In the genomic region with DNA sequence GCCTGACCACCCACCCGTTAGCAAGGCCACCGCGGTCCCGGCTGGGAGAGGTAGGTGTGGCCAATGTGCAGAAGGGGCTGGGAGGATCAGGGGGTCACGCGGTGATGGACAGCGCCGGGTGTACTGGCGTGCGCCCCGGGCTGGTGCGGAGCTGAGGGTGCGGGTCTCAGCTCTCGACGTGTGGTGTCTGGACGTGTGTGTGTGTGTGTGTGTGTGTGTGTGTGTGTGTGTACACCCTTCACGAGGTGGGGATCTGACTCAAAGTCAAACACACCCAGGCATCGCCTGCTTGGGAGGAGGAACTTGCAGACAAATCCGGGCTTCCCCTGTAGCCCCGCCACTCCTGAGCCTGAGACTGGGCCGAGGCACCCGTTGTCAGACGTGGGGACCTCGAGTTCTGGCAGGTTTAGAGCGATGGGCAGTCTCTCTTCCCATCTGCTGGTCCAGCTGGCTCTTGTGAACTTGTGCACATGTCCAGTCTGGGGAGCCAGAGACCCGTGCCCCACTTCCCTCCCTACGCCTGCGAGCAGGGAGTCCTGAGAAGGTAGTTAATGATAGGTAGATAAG, we compare ENCODE assay signal across 8 mouse cellular contexts. TPM values are rescaled to one million over a fixed set of nuclear protein-coding genes. Genes with fewer than 3 reads are reported as not detected.
DNase-seq lines count a peak whose midpoint lies in the region; ATAC-seq lines count a peak whose summit lies in the region.

A gene (minus strand): TSS at position 59 of the 567 bp plus-strand sequence.

- DNase-seq in urinary bladder, adult 2 months (ENCODE audit: low spot score), result no peak
- no peak for DNase-seq in urinary bladder, adult 18-20 months (ENCODE audit: low spot score in 2 of 2)
- peak; percentile 87 to 89 for DNase-seq in cerebellum, postnatal 14 days
- no peak for DNase-seq in heart, adult 8-10 months (ENCODE audit: low spot score)
- DNase-seq in kidney, postnatal 4 days, result peak; percentile 66 to 75
- peak; percentile 46 to 60 for DNase-seq in lung, postnatal 4 days
- no peak for DNase-seq in MN1 (ENCODE audit: low spot score)

- no peak for ATAC-seq in megakaryocyte progenitor cell, adult 5-6 weeks (replicated peaks; ENCODE audit: poor library complexity)

RNA-seq across cellular contexts. Expression of the gene that starts here (rescaled TPM):
- 156 and 160 TPM in 2 replicates for polyA plus RNA-seq in urinary bladder, adult 2 months (2012; rRNA removed)
- 10 to 100 TPM; 40.6 to 64.1 (median 43.0) TPM for total RNA-seq in heart, adult 8-10 months (2022)
- total RNA-seq in megakaryocyte progenitor cell, adult 5-6 weeks (2015), result not detected in 2 replicates
- total RNA-seq in megakaryocyte progenitor cell, adult 5-6 weeks (2017), result not detected in 2 replicates

Comparison
In these comparisons a context has a peak if more than half of its experiments do, and no peak if none do; other contexts are left out.
1. RNA of the gene that starts here (total RNA-seq): 40.6 to 64.1 TPM in heart, adult 8-10 months; not detected in megakaryocyte progenitor cell, adult 5-6 weeks; every median in the first group is over 10 times any median in the second.
2. DNase-seq: peak in cerebellum, postnatal 14 days (2 of 2), kidney, postnatal 4 days (2 of 2) and lung, postnatal 4 days (2 of 2); none in urinary bladder, adult 2 months (single experiment), urinary bladder, adult 18-20 months (0 of 2), heart, adult 8-10 months (single experiment) and MN1 (single experiment).